ENCODE assay signal across 16 mouse cellular contexts in genomic region chr2:141299168-141299567, GRCm38 (mm10).
"Had no signal": no experiment of that assay in that cellular context is flagged by ENCODE, and none has a peak within 500 bp of the region (broad histone marks: within the 10 kb centered on the region; RNA-seq: fewer than 3 reads in every experiment).

No protein-coding gene starts in this region.

- H3K9ac ChIP-seq: neural tube, embryonic 13.5 days; neural tube, embryonic 15.5 days; stomach, embryonic 15.5 days had no signal

- H3K27me3 ChIP-seq: neural tube, embryonic 13.5 days; neural tube, embryonic 15.5 days; stomach, embryonic 15.5 days had no signal

- H3K36me3 ChIP-seq: neural tube, embryonic 13.5 days; neural tube, embryonic 15.5 days; stomach, embryonic 15.5 days had no signal

- H3K4me3 ChIP-seq: neural tube, embryonic 13.5 days; neural tube, embryonic 15.5 days; stomach, embryonic 15.5 days had no signal

- H3K27ac ChIP-seq: neural tube, embryonic 13.5 days; neural tube, embryonic 15.5 days; stomach, embryonic 15.5 days; stomach, postnatal 0 days had no signal

- H3K4me1 ChIP-seq: neural tube, embryonic 13.5 days; neural tube, embryonic 15.5 days; stomach, embryonic 15.5 days had no signal

- DNase-seq: retina, postnatal 1 day; right cerebral cortex, adult 18-20 months; right cerebral cortex, postnatal 14 days; right cerebral cortex, postnatal 25 days; right cerebral cortex, postnatal 4 days; spleen, adult 18-20 months; thymus, adult 18-20 months; thymus, adult 2 months; thymus, postnatal 14 days; thymus, postnatal 25 days; thymus, postnatal 36 days; thymus, postnatal 4 days had no signal

- H3K4me2 ChIP-seq: neural tube, embryonic 13.5 days; neural tube, embryonic 15.5 days; stomach, embryonic 15.5 days had no signal

- H3K9me3 ChIP-seq: neural tube, embryonic 13.5 days; neural tube, embryonic 15.5 days; stomach, embryonic 15.5 days had no signal
